Mouse (Mus musculus) embryonic facial prominence, embryonic 12.5 days (tissue): ENCODE measurements around the gene Mtpn. TPM values are rescaled to one million over a fixed set of nuclear protein-coding genes. Genes with fewer than 3 reads are reported as not detected.

Source experiments
- ATAC-seq: fragments of 200-750 bp; cut with Nextera tagmentation; 2 replicates; pipeline ENCODE4 v1.8.0; 2017; ENCODE audit not compliant: insufficient number of reproducible peaks, insufficient read depth, low FRiP score, low TSS enrichment
- H3K27ac ChIP-seq: fragments of 300-500 bp; sonication (generic); 2 replicates; pipeline ENCODE4 v1.5.1; 2016; ENCODE audit warnings: mild to moderate bottlenecking
- H3K27me3 ChIP-seq: fragments of 300-500 bp; sonication (generic); 2 replicates; pipeline ENCODE4 v1.6.1; 2016; ENCODE audit warnings: mild to moderate bottlenecking, moderate library complexity
- H3K36me3 ChIP-seq: fragments of 300-500 bp; sonication (generic); 2 replicates; pipeline ENCODE4 v1.6.1; 2016; ENCODE audit warnings: mild to moderate bottlenecking
- H3K4me1 ChIP-seq: fragments of 300-500 bp; sonication (generic); 2 replicates; pipeline ENCODE4 v1.6.1; 2016
- H3K4me2 ChIP-seq: fragments of 300-500 bp; sonication (generic); replicated peaks from 2 replicates; pipeline ENCODE4 v1.6.1; 2016; ENCODE audit warnings: mild to moderate bottlenecking, moderate library complexity
- H3K4me3 ChIP-seq: fragments of 300-500 bp; sonication (generic); 2 replicates; pipeline ENCODE4 v1.5.1; 2016; ENCODE audit warnings: mild to moderate bottlenecking
- H3K9ac ChIP-seq: fragments of 300-500 bp; sonication (generic); 2 replicates; pipeline ENCODE4 v1.6.1; 2016; ENCODE audit warnings: mild to moderate bottlenecking, moderate library complexity
- H3K9me3 ChIP-seq: fragments of 300-500 bp; sonication (generic); 2 replicates; pipeline ENCODE4 v1.6.1; 2016; ENCODE audit warnings: mild to moderate bottlenecking, moderate library complexity
- WGBS: fragments of 180-500 bp; shearing (Covaris S2); methylation state at CpG from one replicate; pipeline ENCODE4 v1.1.7; 2016; 5-methylcytosine and 5-hydroxymethylcytosine counted together
- microRNA-seq: library from miRNA; unstranded; fragments of <30 nt; microRNA quantifications from one replicate; pipeline ENCODE4, GENCODE M21; 2017
- polyA plus RNA-seq: library from polyadenylated mRNA; unstranded; fragments of >200 nt; fragmentation: Nextera tagmentation; extraction: Ambion mirVana; gene quantifications from 2 replicates; pipeline ENCODE4 v1.2.1, GENCODE M21; 2016

Gene Mtpn
- polyA plus RNA-seq, 1 experiment from 2014 or later = 165 TPM

DNA sequence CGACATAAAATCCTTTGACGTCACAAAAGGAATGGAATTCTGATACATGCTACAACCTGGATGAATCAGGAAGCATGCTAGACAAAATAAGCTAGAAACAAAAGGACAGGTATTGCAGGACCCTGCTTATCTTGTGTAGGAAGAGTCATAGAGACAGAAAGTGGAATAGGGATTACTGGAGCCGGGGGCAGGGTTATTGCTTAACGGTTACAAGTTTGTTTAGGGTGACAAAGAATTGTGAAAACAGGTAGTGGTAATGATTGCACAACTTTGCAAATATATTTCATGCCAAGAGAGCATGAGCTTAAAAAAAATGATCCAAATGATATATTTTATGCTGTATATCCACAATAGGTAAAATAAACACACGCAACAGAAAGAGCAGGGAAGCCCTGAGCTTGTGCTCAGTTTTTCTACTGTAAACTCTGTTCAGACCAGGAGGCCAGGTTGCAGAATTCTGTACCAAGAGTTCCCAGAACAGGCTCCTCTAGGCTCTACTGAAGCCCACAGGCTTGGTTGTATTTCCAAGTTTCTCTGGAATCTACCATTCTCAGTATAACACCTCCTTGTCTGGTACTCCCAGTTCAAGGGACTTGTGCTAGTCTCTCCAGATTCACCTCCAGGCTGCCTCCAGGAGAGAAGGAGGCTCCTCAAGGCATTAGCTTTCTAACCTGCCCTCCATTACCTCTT lies 39.6 kb downstream of the Mtpn start:
- no peaks in the 10 kb centered on the region for H3K27me3 ChIP-seq
- H3K4me3 ChIP-seq = no peak overlapping the region
- no peak for ATAC-seq
- WGBS = 93% methylated on average over 5 of the region's 5 CpGs
- H3K9ac ChIP-seq = no peak overlapping the region
- H3K9me3 ChIP-seq = no peaks in the 10 kb centered on the region
- H3K4me1 ChIP-seq = no peaks in the 10 kb centered on the region
- H3K36me3 ChIP-seq = no peaks in the 10 kb centered on the region
- H3K27ac ChIP-seq = no peak overlapping the region
- H3K4me2 ChIP-seq = no peak overlapping the region

DNA sequence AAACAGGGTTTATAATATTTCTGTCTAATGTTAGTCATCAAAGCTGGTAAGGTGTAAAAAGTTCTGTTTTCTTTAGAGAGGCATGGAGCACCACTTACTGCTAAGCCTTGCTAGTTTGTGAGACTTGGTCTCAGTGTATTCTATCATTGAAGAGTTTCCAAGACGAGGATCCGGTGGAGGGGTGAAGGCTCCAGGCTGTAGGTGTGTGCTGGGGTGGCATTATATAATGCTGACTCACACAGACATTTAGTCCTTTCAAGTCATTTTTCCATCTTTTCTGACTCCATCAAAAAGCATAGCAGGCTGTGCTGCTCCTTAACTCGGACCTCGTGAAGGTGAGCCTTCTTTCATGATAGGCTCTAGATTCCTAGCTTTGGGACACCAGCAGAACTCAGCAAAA lies 42.3 kb downstream of the Mtpn start:
- H3K4me2 ChIP-seq = no peak overlapping the region
- H3K4me1 ChIP-seq = no peaks in the 10 kb centered on the region
- H3K27me3 ChIP-seq = no peaks in the 10 kb centered on the region
- no peaks in the 10 kb centered on the region for H3K36me3 ChIP-seq
- H3K9ac ChIP-seq = no peak overlapping the region
- H3K9me3 ChIP-seq = no peaks in the 10 kb centered on the region
- no peak overlapping the region for H3K27ac ChIP-seq
- H3K4me3 ChIP-seq = no peak overlapping the region
- no peak for ATAC-seq
- 93% methylated on average over 4 of the region's 4 CpGs for WGBS

DNA sequence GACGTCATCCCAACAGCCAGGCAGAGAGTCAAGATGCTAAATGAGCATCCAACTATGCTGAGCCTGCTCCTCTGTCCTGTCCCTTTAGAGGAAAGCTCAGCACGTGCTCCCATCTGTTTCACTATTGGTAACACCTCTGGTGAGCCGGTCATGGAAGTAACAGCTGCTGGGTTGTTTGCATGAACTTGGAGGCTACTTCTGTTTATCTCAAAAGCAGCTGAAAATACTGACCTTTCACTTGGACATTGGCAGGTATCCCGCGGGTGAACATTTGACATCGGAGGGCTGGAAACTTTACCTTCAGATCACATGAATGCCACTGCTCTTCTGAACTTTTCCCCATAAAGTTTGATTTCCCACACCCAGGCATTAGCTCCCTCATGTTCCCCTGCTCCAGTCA lies 45.8 kb downstream of the Mtpn start:
- Histone ChIP-seq H3K36me3 (no peaks in the 10 kb centered on the region), H3K4me1 (no peaks in the 10 kb centered on the region), H3K9ac (no peak overlapping the region), H3K9me3 (no peaks in the 10 kb centered on the region), H3K4me2 (no peak overlapping the region), H3K27me3 (no peaks in the 10 kb centered on the region), H3K4me3 (no peak overlapping the region), H3K27ac (no peak overlapping the region)
- whole genome bisulfite sequencing = 85% methylated on average over 6 of the region's 6 CpGs
- ATAC-seq = no peak

DNA sequence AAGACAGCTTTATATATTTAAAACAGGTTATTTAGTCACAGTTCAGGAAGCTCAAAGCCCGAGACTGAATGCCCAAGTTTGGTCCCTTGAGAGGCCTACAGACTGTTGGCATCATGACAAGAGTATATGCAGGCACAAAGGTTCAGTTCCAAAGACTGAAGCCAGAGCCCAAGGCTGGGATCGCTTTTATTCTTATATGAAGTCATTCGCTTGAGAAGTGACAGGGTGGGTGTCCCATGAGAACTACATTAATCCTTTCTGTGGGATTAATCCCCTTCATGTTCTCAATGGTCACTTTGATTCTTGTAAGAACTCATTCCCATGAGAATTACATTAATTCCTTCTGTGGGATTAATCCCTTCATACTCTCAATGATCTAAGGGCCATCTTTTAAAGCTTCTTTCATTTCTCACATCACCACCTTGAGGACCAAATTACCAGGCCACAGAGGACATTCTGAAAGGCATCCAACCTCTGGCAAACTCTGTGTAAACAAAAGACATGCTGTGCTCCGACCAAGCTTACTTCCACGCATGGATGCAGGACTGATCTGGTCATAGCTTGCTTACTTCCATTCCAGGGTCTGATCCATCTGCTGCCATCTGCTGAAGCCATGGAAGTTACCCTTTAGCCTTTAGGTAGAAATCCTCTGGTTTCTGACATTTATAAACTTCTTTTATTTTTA lies 59.9 kb downstream of the Mtpn start:
- no peaks in the 10 kb centered on the region for H3K9me3 ChIP-seq
- WGBS = 65% methylated on average over 5 of the region's 5 CpGs
- no peak for ATAC-seq

DNA sequence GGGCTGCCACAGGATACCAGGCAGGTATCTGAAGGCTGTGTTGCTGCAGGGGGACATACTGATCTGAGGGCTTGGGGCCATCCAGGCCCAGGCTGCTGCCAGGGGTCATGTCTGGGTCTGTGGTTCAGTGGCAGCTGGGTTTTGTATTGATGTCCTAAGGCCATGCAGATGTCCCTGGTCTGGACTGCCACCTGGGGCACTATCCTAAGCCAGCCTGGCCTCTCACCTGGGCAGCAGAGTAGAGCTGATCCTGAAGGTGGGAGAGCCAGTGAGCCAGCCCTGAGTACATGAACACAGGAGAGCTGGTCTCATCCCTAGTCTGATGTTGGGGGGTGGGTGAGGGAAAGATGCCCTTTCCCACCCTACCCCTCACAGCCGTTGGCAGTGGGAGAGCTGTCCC lies 62.9 kb downstream of the Mtpn start:
- ATAC-seq = no peak
- H3K4me1 ChIP-seq = no peaks in the 10 kb centered on the region
- no peak overlapping the region for H3K27ac ChIP-seq
- WGBS = 86% methylated on average over 1 of the region's 1 CpGs
- H3K9ac ChIP-seq = no peak overlapping the region
- no peaks in the 10 kb centered on the region for H3K9me3 ChIP-seq
- no peak overlapping the region for H3K4me3 ChIP-seq
- no peaks in the 10 kb centered on the region for H3K27me3 ChIP-seq
- H3K4me2 ChIP-seq = no peak overlapping the region
- no peaks in the 10 kb centered on the region for H3K36me3 ChIP-seq

More for the DNA sequence above, 59.9 kb downstream of the Mtpn start:
- H3K9ac ChIP-seq = no peak overlapping the region
- H3K4me1 ChIP-seq = no peaks in the 10 kb centered on the region
- no peak overlapping the region for H3K4me2 ChIP-seq
- no peak overlapping the region for H3K4me3 ChIP-seq
- no peaks in the 10 kb centered on the region for H3K27me3 ChIP-seq
- H3K36me3 ChIP-seq = no peaks in the 10 kb centered on the region
- no peak overlapping the region for H3K27ac ChIP-seq

DNA sequence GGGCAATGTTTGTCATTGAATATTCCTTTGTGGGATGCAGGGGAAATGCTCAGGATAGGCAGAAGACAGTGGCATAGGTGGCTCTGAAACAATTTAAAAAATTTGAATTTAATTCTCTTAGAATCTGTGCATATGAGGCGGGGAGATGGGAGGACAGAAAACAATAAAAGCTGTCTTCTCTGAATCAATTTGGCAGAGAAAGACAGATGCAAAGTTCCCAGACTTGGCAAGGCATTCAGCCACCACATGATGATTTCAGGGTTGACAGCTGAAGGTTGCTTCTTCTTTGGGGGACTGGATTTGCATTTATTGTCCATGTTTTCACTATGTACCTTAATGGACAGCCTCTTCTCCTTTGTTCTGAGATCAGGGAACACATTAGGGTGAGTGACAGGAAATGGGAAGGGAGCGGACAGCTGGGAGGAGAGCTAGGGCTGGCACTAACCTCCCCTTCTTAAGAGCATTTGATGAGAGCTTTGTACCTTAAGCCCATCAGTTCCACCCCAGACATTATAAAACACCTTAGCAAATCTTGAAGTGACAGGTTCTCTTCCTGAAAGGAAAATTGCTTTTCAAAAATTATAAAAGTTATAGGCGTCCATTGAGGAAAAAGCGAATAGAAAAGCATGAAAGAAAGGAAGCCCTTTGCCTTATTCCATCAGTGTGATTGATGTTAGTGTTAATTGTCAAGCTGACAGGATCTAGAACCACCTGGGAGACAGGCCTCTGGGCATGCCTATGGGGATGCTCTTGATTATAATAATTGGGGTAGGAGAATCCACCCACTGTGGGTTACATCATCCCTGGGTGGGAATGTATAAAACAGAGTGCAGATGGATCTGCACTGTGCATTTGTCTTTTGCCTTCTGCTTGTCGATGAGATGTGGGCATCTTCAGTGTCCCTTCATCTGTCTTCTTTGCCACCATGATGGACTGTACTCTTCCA lies 76.0 kb downstream of the Mtpn start:
- Histone ChIP-seq H3K4me2 (no peak overlapping the region), H3K9ac (no peak overlapping the region), H3K4me1 (no peaks in the 10 kb centered on the region), H3K4me3 (no peak overlapping the region), H3K9me3 (no peaks in the 10 kb centered on the region), H3K27ac (no peak overlapping the region), H3K27me3 (no peaks in the 10 kb centered on the region), H3K36me3 (no peaks in the 10 kb centered on the region)
- 81% methylated on average over 5 of the region's 5 CpGs for WGBS
- no peak for ATAC-seq

DNA sequence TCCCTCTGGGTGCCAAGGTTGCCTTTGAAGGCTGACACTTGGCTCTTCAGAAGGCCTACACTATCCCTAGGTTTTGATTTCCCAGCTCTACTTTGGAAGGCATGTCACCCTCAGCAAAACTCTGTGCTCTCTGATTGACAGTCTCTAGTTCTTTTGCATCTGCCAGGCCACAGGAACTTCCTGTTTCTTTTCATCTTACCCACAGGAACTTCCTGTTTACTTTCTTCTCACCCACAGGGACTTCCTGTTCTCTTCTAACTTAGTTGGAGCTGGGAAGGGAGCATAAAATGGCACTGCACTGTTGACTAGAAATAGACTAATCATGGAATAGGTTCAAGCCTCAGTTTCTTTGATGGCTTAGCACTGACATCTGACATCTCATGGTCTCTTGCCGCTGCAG lies 77.2 kb downstream of the Mtpn start:
- H3K9ac ChIP-seq = no peak overlapping the region
- H3K4me2 ChIP-seq = no peak overlapping the region
- no peak for ATAC-seq
- no peaks in the 10 kb centered on the region for H3K9me3 ChIP-seq
- H3K4me1 ChIP-seq = no peaks in the 10 kb centered on the region
- H3K27ac ChIP-seq = no peak overlapping the region
- no peak overlapping the region for H3K4me3 ChIP-seq
- 97% methylated on average over 1 of the region's 1 CpGs for WGBS
- H3K36me3 ChIP-seq = no peaks in the 10 kb centered on the region
- H3K27me3 ChIP-seq = no peaks in the 10 kb centered on the region

Small RNAs within 50 kb of the gene (microRNA-seq; reads per million reads assigned to microRNA genes)
- not detected for gene Gm23053

Other genes with a start within 250 kb of the Mtpn start
- gene Slc13a4, start 231.8 kb downstream of the Mtpn start, polyA plus RNA-seq = 0.57 and 0.59 TPM in 2 replicates
- 0.14 TPM in 1 of 2 replicates, not detected in the other for gene Fam180a, start 213.7 kb downstream of the Mtpn start, polyA plus RNA-seq